In the genomic region with DNA sequence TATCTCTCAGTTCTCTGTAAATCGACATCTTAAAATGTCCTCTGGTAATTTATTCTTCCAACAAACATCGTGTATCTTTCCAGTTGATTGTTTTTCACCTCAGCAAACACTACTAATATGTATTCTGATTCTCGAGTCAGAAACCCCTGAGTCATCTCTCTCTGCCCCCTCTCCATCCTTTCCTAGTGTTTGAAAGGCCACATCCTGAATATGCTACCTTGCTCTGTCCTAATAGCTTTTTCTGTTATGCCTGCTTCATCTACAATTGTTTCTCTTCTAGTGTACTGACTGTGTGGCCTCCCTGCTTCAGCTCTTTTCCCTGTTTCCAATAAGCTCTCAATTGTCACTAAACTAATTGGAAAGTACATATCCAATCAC, we compare ENCODE assay signal across 21 mouse cellular contexts. TPM values are rescaled to one million over a fixed set of nuclear protein-coding genes. Genes with fewer than 3 reads are reported as not detected.
DNase-seq lines count a peak whose midpoint lies in the region; ATAC-seq and TF ChIP-seq lines count a peak whose summit lies in the region.
"Had no signal": no experiment of that assay in that cellular context is flagged by ENCODE, and none has a peak within 500 bp of the region (broad histone marks: within the 10 kb centered on the region; RNA-seq: fewer than 3 reads in every experiment).

No protein-coding gene starts in this region.

- WGBS in hindbrain, embryonic 13.5 days = 46% methylated on average over 3 of the region's 3 CpGs
- 65% methylated on average over 3 of the region's 3 CpGs for WGBS in midbrain, embryonic 13.5 days
- 73% methylated on average over 3 of the region's 3 CpGs for WGBS in heart, embryonic 10.5 days

- peak; percentile 51; the same call in 1 of the 2 replicates for ATAC-seq in hindbrain, embryonic 13.5 days (ENCODE audit: low FRiP score)
- ATAC-seq in midbrain, embryonic 13.5 days = peak; percentile 21; the same call in 1 of the 2 replicates

- H3K4me3 ChIP-seq in layer of hippocampus, adult 2 months = no peak overlapping the region
- no peak overlapping the region for H3K4me3 ChIP-seq in hindbrain, embryonic 13.5 days
- no peak overlapping the region for H3K4me3 ChIP-seq in midbrain, embryonic 13.5 days (replicated peaks)
- no peak overlapping the region for H3K4me3 ChIP-seq in heart, embryonic 10.5 days
- H3K4me3 ChIP-seq: embryonic facial prominence, embryonic 15.5 days; gastrocnemius, adult 2 months; limb, embryonic 15.5 days; myocyte had no signal

- H3K9me3 ChIP-seq in hindbrain, embryonic 13.5 days = no peaks in the 10 kb centered on the region
- H3K9me3 ChIP-seq in midbrain, embryonic 13.5 days = no peaks in the 10 kb centered on the region
- no peaks in the 10 kb centered on the region for H3K9me3 ChIP-seq in heart, embryonic 10.5 days
- H3K9me3 ChIP-seq: embryonic facial prominence, embryonic 15.5 days; limb, embryonic 15.5 days had no signal

- H3K4me2 ChIP-seq in hindbrain, embryonic 13.5 days = no peak overlapping the region
- H3K4me2 ChIP-seq in midbrain, embryonic 13.5 days (replicated peaks) = no peak overlapping the region
- H3K4me2 ChIP-seq: embryonic facial prominence, embryonic 15.5 days; limb, embryonic 15.5 days; lung, embryonic 14.5 days had no signal

- 0 out of 2 replicates have a peak overlapping the region, but pooled peaks have one; percentile 18 for H3K27ac ChIP-seq in layer of hippocampus, adult 2 months
- H3K27ac ChIP-seq in hindbrain, embryonic 13.5 days = peak overlapping the region; percentile 82
- peak overlapping the region; percentile 75 for H3K27ac ChIP-seq in midbrain, embryonic 13.5 days
- no peak overlapping the region for H3K27ac ChIP-seq in heart, embryonic 10.5 days
- H3K27ac ChIP-seq: embryonic facial prominence, embryonic 15.5 days; gastrocnemius, adult 2 months; limb, embryonic 15.5 days; macrophage had no signal

- H3K27me3 ChIP-seq in hindbrain, embryonic 13.5 days = 0 out of 2 replicates have a peak, but pooled peaks cover 8% of the 10 kb centered on the region
- 0 out of 2 replicates have a peak, but pooled peaks cover 6% of the 10 kb centered on the region for H3K27me3 ChIP-seq in midbrain, embryonic 13.5 days
- H3K27me3 ChIP-seq in heart, embryonic 10.5 days (ENCODE audit: insufficient read depth, poor library complexity, severe bottlenecking) = no peaks in the 10 kb centered on the region
- H3K27me3 ChIP-seq: CH12.LX had no signal

- peaks cover 12% of the 10 kb centered on the region for H3K4me1 ChIP-seq in hindbrain, embryonic 13.5 days (replicated peaks)
- H3K4me1 ChIP-seq in midbrain, embryonic 13.5 days (replicated peaks) = peaks cover 7% of the 10 kb centered on the region
- no peaks in the 10 kb centered on the region for H3K4me1 ChIP-seq in heart, embryonic 10.5 days
- H3K4me1 ChIP-seq: embryonic facial prominence, embryonic 15.5 days; limb, embryonic 15.5 days had no signal

- no peak for DNase-seq in layer of hippocampus, adult 2 months (ENCODE audit: low spot score in 2 of 2)
- no peak for DNase-seq in layer of hippocampus, postnatal 25 days (ENCODE audit: extremely low spot score in 1 of 2, low spot score in 1 of 2)
- no peak for DNase-seq in kidney, postnatal 25 days
- no peak for DNase-seq in right cerebral cortex, postnatal 36 days (ENCODE audit: low spot score in 2 of 2)
- DNase-seq in heart, embryonic 10.5 days (ENCODE audit: low spot score) = no peak
- DNase-seq: cerebellum, postnatal 10 days; gastrocnemius, adult 2 months; heart, adult 11 months; kidney, adult 18-20 months; kidney, postnatal 10 days; layer of hippocampus, adult 9-11 months; lung, embryonic 14.5 days; right cerebral cortex, postnatal 14 days; thymus, postnatal 25 days had no signal

- H3K36me3 ChIP-seq in hindbrain, embryonic 13.5 days = no peaks in the 10 kb centered on the region
- no peaks in the 10 kb centered on the region for H3K36me3 ChIP-seq in midbrain, embryonic 13.5 days
- no peaks in the 10 kb centered on the region for H3K36me3 ChIP-seq in heart, embryonic 10.5 days
- H3K36me3 ChIP-seq: embryonic facial prominence, embryonic 15.5 days; limb, embryonic 15.5 days had no signal

- no peak overlapping the region for H3K9ac ChIP-seq in hindbrain, embryonic 13.5 days
- no peak overlapping the region for H3K9ac ChIP-seq in midbrain, embryonic 13.5 days (replicated peaks)
- H3K9ac ChIP-seq: embryonic facial prominence, embryonic 15.5 days; limb, embryonic 15.5 days; lung, embryonic 14.5 days had no signal

- TF ChIP-seq CTCF in layer of hippocampus, adult 2 months (conservative IDR thresholded peaks at IDR 0.05) = no peak

RNA-seq across cellular contexts. Expression of gene Maged1, which starts 33.5 kb away (rescaled TPM):
- 100 to 1,000 TPM; 531 to 547 TPM for total RNA-seq in layer of hippocampus, adult 2 months (2021)
- 100 to 1,000 TPM; 485 to 545 TPM for total RNA-seq in layer of hippocampus, postnatal 25 days (2021)
- polyA plus RNA-seq in hindbrain, embryonic 13.5 days (2015; fragmentation: Nextera tagmentation; extraction: Ambion mirVana) = 1,046 and 1,103 TPM in 2 replicates
- polyA plus RNA-seq in midbrain, embryonic 13.5 days (2015; fragmentation: Nextera tagmentation; extraction: Ambion mirVana) = 1,114 and 1,161 TPM in 2 replicates
- polyA plus RNA-seq in heart, embryonic 10.5 days (2016; fragmentation: Nextera tagmentation; extraction: Ambion mirVana) = 497 and 590 TPM in 2 replicates
